Comparison of ENCODE assay signal across 26 mouse cellular contexts in genomic region chr4:141526936-141527650, GRCm38 (mm10). TPM values are rescaled to one million over a fixed set of nuclear protein-coding genes. Genes with fewer than 3 reads are reported as not detected.
DNase-seq lines count a peak whose midpoint lies in the region; ATAC-seq lines count a peak whose summit lies in the region.
"Had no signal": no experiment of that assay in that cellular context is flagged by ENCODE, and none has a peak within 500 bp of the region (broad histone marks: within the 10 kb centered on the region; RNA-seq: fewer than 3 reads in every experiment).

No protein-coding gene starts in this region.

- H3K27ac ChIP-seq in heart, embryonic 10.5 days: peak overlapping the region; percentile 44; the same call in 1 of the 2 replicates
- no peak overlapping the region for H3K27ac ChIP-seq in kidney, embryonic 16.5 days (ENCODE audit: low read length)
- H3K27ac ChIP-seq in lung, embryonic 16.5 days (ENCODE audit: low read length): peak overlapping the region; percentile 43
- H3K27ac ChIP-seq: embryonic facial prominence, embryonic 12.5 days; embryonic facial prominence, embryonic 15.5 days; forebrain, embryonic 15.5 days; heart, adult 2 months; hindbrain, embryonic 12.5 days; hindbrain, embryonic 15.5 days had no signal

- DNase-seq in heart, embryonic 10.5 days (ENCODE audit: low spot score): no peak
- DNase-seq in heart, adult 9 months (ENCODE audit: low spot score in 2 of 2): no peak
- peak; percentile 21 to 42 for DNase-seq in kidney, postnatal 36 days
- no peak for DNase-seq in lung, postnatal 4 days
- peak; percentile 59 for DNase-seq in yolk sac, embryonic 10.5 days (ENCODE audit: low spot score)
- DNase-seq: adrenal gland, postnatal 14 days; B cell, adult 2 months; cerebellum, adult 11 months; cerebellum, adult 2 months; cerebellum, adult 9-11 months; cerebellum, postnatal 25 days; gastrocnemius, postnatal 10 days; gastrocnemius, postnatal 36 days; heart, adult 2 months; heart, postnatal 14 days had no signal

- 48% methylated on average over 7 of the region's 7 CpGs for WGBS in heart, embryonic 10.5 days
- 73% methylated on average over 7 of the region's 7 CpGs for WGBS in kidney, embryonic 16.5 days
- 53% methylated on average over 7 of the region's 7 CpGs for WGBS in lung, embryonic 16.5 days

- peak overlapping the region; percentile 2; the same call in 1 of the 2 replicates for H3K4me3 ChIP-seq in heart, embryonic 10.5 days
- H3K4me3 ChIP-seq in kidney, embryonic 16.5 days (ENCODE audit: low read length): no peak overlapping the region
- no peak overlapping the region for H3K4me3 ChIP-seq in lung, embryonic 16.5 days (ENCODE audit: low read length)
- H3K4me3 ChIP-seq: embryonic facial prominence, embryonic 12.5 days; embryonic facial prominence, embryonic 15.5 days; forebrain, embryonic 15.5 days; heart, adult 2 months; heart, embryonic 12.5 days; hindbrain, embryonic 12.5 days; hindbrain, embryonic 15.5 days had no signal

- H3K36me3 ChIP-seq in heart, embryonic 10.5 days: peaks cover 14% of the 10 kb centered on the region
- H3K36me3 ChIP-seq in kidney, embryonic 16.5 days (ENCODE audit: insufficient read depth, low read length): peaks cover 13% of the 10 kb centered on the region
- H3K36me3 ChIP-seq in lung, embryonic 16.5 days (ENCODE audit: control insufficient read depth, insufficient read depth, low read length): peaks cover 3% of the 10 kb centered on the region

- ATAC-seq in kidney, embryonic 16.5 days (ENCODE audit: low FRiP score, low TSS enrichment): no peak
- no peak for ATAC-seq in lung, embryonic 16.5 days (ENCODE audit: low read depth)
- ATAC-seq: forebrain, embryonic 15.5 days; Patski had no signal

- H3K27me3 ChIP-seq in heart, embryonic 10.5 days (ENCODE audit: insufficient read depth, poor library complexity, severe bottlenecking): no peaks in the 10 kb centered on the region
- H3K27me3 ChIP-seq in kidney, embryonic 16.5 days (ENCODE audit: insufficient read depth, low read length): no peaks in the 10 kb centered on the region
- H3K27me3 ChIP-seq in lung, embryonic 16.5 days (ENCODE audit: control insufficient read depth, insufficient read depth, low read depth, low read length): no peaks in the 10 kb centered on the region
- H3K27me3 ChIP-seq: CH12.LX; embryonic facial prominence, embryonic 12.5 days; embryonic facial prominence, embryonic 15.5 days; forebrain, embryonic 15.5 days; heart, embryonic 12.5 days; hindbrain, embryonic 12.5 days; hindbrain, embryonic 15.5 days; Patski had no signal

- H3K4me2 ChIP-seq in kidney, embryonic 16.5 days (replicated peaks; ENCODE audit: low read depth, low read length): no peak overlapping the region
- no peak overlapping the region for H3K4me2 ChIP-seq in lung, embryonic 16.5 days (ENCODE audit: low read depth, low read length)
- H3K4me2 ChIP-seq: embryonic facial prominence, embryonic 12.5 days; embryonic facial prominence, embryonic 15.5 days; forebrain, embryonic 15.5 days; heart, embryonic 12.5 days; hindbrain, embryonic 12.5 days; hindbrain, embryonic 15.5 days had no signal

- H3K9me3 ChIP-seq in heart, embryonic 10.5 days: no peaks in the 10 kb centered on the region
- peaks cover 2% of the 10 kb centered on the region; the same call in 1 of the 2 replicates for H3K9me3 ChIP-seq in kidney, embryonic 16.5 days (ENCODE audit: low read length)
- no peaks in the 10 kb centered on the region for H3K9me3 ChIP-seq in lung, embryonic 16.5 days (ENCODE audit: control insufficient read depth, low read length)
- H3K9me3 ChIP-seq: embryonic facial prominence, embryonic 15.5 days; forebrain, embryonic 15.5 days; G1E; hindbrain, embryonic 12.5 days; hindbrain, embryonic 15.5 days had no signal

- no peak overlapping the region for H3K9ac ChIP-seq in kidney, embryonic 16.5 days (replicated peaks; ENCODE audit: low read length)
- H3K9ac ChIP-seq in lung, embryonic 16.5 days (ENCODE audit: low read length): no peak overlapping the region
- H3K9ac ChIP-seq: embryonic facial prominence, embryonic 12.5 days; embryonic facial prominence, embryonic 15.5 days; forebrain, embryonic 15.5 days; heart, embryonic 12.5 days; hindbrain, embryonic 12.5 days; hindbrain, embryonic 15.5 days had no signal

- peaks cover 66% of the 10 kb centered on the region for H3K4me1 ChIP-seq in heart, embryonic 10.5 days
- peaks cover 28% of the 10 kb centered on the region for H3K4me1 ChIP-seq in kidney, embryonic 16.5 days (ENCODE audit: insufficient read depth, low read length)
- peaks cover 14% of the 10 kb centered on the region for H3K4me1 ChIP-seq in lung, embryonic 16.5 days (replicated peaks; ENCODE audit: control insufficient read depth, insufficient read depth, low read length)

RNA-seq across cellular contexts. Expression of gene Spen, which starts 11.3 kb away (rescaled TPM):
- 6.0 and 8.4 TPM in 2 replicates for polyA plus RNA-seq in heart, embryonic 10.5 days (2016; fragmentation: Nextera tagmentation; extraction: Ambion mirVana)
- 9.3 and 10.5 TPM in 2 replicates for polyA plus RNA-seq in kidney, embryonic 16.5 days (2015; fragmentation: Nextera tagmentation; extraction: Ambion mirVana)
- 6.9 and 7.4 TPM in 2 replicates for polyA plus RNA-seq in lung, embryonic 16.5 days (2015; fragmentation: Nextera tagmentation; extraction: Ambion mirVana)

Comparison
In these comparisons a context has a peak if more than half of its experiments do, and no peak if none do; other contexts are left out.
1. DNase-seq: peak in kidney, postnatal 36 days (2 of 2) and yolk sac, embryonic 10.5 days (single experiment); none in heart, embryonic 10.5 days (single experiment), heart, adult 9 months (0 of 2) and lung, postnatal 4 days (0 of 2).